Mouse (Mus musculus): ENCODE results near the gene Tank.

- TF ChIP-seq EP300 (IDR thresholded peaks at IDR 0.05; ENCODE audit: insufficient read depth, low read depth, low read length) (no peak), POLR2A (IDR thresholded peaks at IDR 0.05; ENCODE audit: insufficient read depth, low read length) (no peak)
These were observed 2.2 kb downstream of the Tank start for GRCm38 (mm10) chr2:61580555-61581080.
